Mouse (Mus musculus): ENCODE measurements around the gene Ccdc93. TPM values are rescaled to one million over a fixed set of nuclear protein-coding genes. Genes with fewer than 3 reads are reported as not detected.

Gene Ccdc93
- polyA plus RNA-seq, 1 experiment from 2014 or later: 5.8 TPM

GRCm38 (mm10) chr1:121460077-121460476 lies 29.2 kb downstream of the Ccdc93 start:
- 71% methylated on average over 6 of the region's 6 CpGs for WGBS
- Histone ChIP-seq H3K36me3 (ENCODE audit: control insufficient read depth, insufficient read depth, low read length) (peaks cover 35% of the 10 kb centered on the region), H3K27me3 (replicated peaks; ENCODE audit: control insufficient read depth, insufficient read depth, low read length) (no peaks in the 10 kb centered on the region), H3K9ac (ENCODE audit: low read length) (no peak overlapping the region), H3K4me3 (ENCODE audit: low read depth, low read length) (no peak overlapping the region), H3K4me2 (ENCODE audit: low read length) (no peak overlapping the region), H3K27ac (ENCODE audit: low read depth, low read length) (no peak overlapping the region), H3K9me3 (replicated peaks; ENCODE audit: control insufficient read depth, low read length) (no peaks in the 10 kb centered on the region), H3K4me1 (ENCODE audit: control insufficient read depth, insufficient read depth, low read length) (no peaks in the 10 kb centered on the region)
- DNase-seq (ENCODE audit: low spot score) (no peak), ATAC-seq (no peak)

GRCm38 (mm10) chr1:121461895-121462294 lies 31.0 kb downstream of the Ccdc93 start:
- H3K9ac ChIP-seq (ENCODE audit: low read length): no peak overlapping the region
- H3K27ac ChIP-seq (ENCODE audit: low read depth, low read length): no peak overlapping the region
- H3K9me3 ChIP-seq (replicated peaks; ENCODE audit: control insufficient read depth, low read length): no peaks in the 10 kb centered on the region
- H3K4me1 ChIP-seq (ENCODE audit: control insufficient read depth, insufficient read depth, low read length): no peaks in the 10 kb centered on the region
- ATAC-seq (no peak), DNase-seq (ENCODE audit: low spot score) (no peak)
- 92% methylated on average over 7 of the region's 7 CpGs for WGBS
- H3K36me3 ChIP-seq (ENCODE audit: control insufficient read depth, insufficient read depth, low read length): peaks cover 35% of the 10 kb centered on the region
- no peak overlapping the region for H3K4me2 ChIP-seq (ENCODE audit: low read length)
- no peaks in the 10 kb centered on the region for H3K27me3 ChIP-seq (replicated peaks; ENCODE audit: control insufficient read depth, insufficient read depth, low read length)
- no peak overlapping the region for H3K4me3 ChIP-seq (ENCODE audit: low read depth, low read length)

GRCm38 (mm10) chr1:121462643-121463042 lies 31.8 kb downstream of the Ccdc93 start:
- H3K27ac ChIP-seq (ENCODE audit: low read depth, low read length): no peak overlapping the region

GRCm38 (mm10) chr1:121463806-121464205 lies 33.0 kb downstream of the Ccdc93 start:
- Histone ChIP-seq H3K9me3 (replicated peaks; ENCODE audit: control insufficient read depth, low read length) (no peaks in the 10 kb centered on the region), H3K4me3 (ENCODE audit: low read depth, low read length) (no peak overlapping the region), H3K4me1 (ENCODE audit: control insufficient read depth, insufficient read depth, low read length) (no peaks in the 10 kb centered on the region), H3K9ac (ENCODE audit: low read length) (no peak overlapping the region), H3K4me2 (ENCODE audit: low read length) (no peak overlapping the region), H3K27ac (ENCODE audit: low read depth, low read length) (no peak overlapping the region), H3K27me3 (replicated peaks; ENCODE audit: control insufficient read depth, insufficient read depth, low read length) (no peaks in the 10 kb centered on the region), H3K36me3 (ENCODE audit: control insufficient read depth, insufficient read depth, low read length) (peaks cover 40% of the 10 kb centered on the region)
- no peak for ATAC-seq
- no peak for DNase-seq (ENCODE audit: low spot score)
- WGBS: 88% methylated on average over 7 of the region's 7 CpGs

More at GRCm38 (mm10) chr1:121462643-121463042, 31.8 kb downstream of the Ccdc93 start:
- Histone ChIP-seq H3K36me3 (ENCODE audit: control insufficient read depth, insufficient read depth, low read length) (peaks cover 34% of the 10 kb centered on the region), H3K9ac (ENCODE audit: low read length) (no peak overlapping the region), H3K4me1 (ENCODE audit: control insufficient read depth, insufficient read depth, low read length) (no peaks in the 10 kb centered on the region), H3K4me3 (ENCODE audit: low read depth, low read length) (no peak overlapping the region), H3K27me3 (replicated peaks; ENCODE audit: control insufficient read depth, insufficient read depth, low read length) (no peaks in the 10 kb centered on the region), H3K4me2 (ENCODE audit: low read length) (no peak overlapping the region), H3K9me3 (replicated peaks; ENCODE audit: control insufficient read depth, low read length) (no peaks in the 10 kb centered on the region)
- ATAC-seq (no peak), DNase-seq (ENCODE audit: low spot score) (no peak)
- WGBS: 77% methylated on average over 1 of the region's 1 CpGs

- Histone ChIP-seq H3K9ac (ENCODE audit: low read length) (no peak overlapping the region), H3K27me3 (replicated peaks; ENCODE audit: control insufficient read depth, insufficient read depth, low read length) (no peaks in the 10 kb centered on the region), H3K4me1 (ENCODE audit: control insufficient read depth, insufficient read depth, low read length) (no peaks in the 10 kb centered on the region), H3K9me3 (replicated peaks; ENCODE audit: control insufficient read depth, low read length) (no peaks in the 10 kb centered on the region), H3K36me3 (ENCODE audit: control insufficient read depth, insufficient read depth, low read length) (peaks cover 45% of the 10 kb centered on the region), H3K4me3 (ENCODE audit: low read depth, low read length) (no peak overlapping the region), H3K27ac (ENCODE audit: low read depth, low read length) (no peak overlapping the region), H3K4me2 (ENCODE audit: low read length) (no peak overlapping the region)
- ATAC-seq (no peak), DNase-seq (ENCODE audit: low spot score) (no peak)
- 82% methylated on average over 3 of the region's 3 CpGs for WGBS
These were observed 35.4 kb downstream of the Ccdc93 start for GRCm38 (mm10) chr1:121466276-121466675.

GRCm38 (mm10) chr1:121468271-121468670 lies 37.4 kb downstream of the Ccdc93 start:
- H3K4me3 ChIP-seq (ENCODE audit: low read depth, low read length): no peak overlapping the region
- H3K27me3 ChIP-seq (replicated peaks; ENCODE audit: control insufficient read depth, insufficient read depth, low read length): no peaks in the 10 kb centered on the region
- no peak overlapping the region for H3K4me2 ChIP-seq (ENCODE audit: low read length)
- H3K4me1 ChIP-seq (ENCODE audit: control insufficient read depth, insufficient read depth, low read length): no peaks in the 10 kb centered on the region
- no peaks in the 10 kb centered on the region for H3K9me3 ChIP-seq (replicated peaks; ENCODE audit: control insufficient read depth, low read length)
- H3K27ac ChIP-seq (ENCODE audit: low read depth, low read length): no peak overlapping the region
- DNase-seq (ENCODE audit: low spot score): no peak
- 78% methylated on average over 2 of the region's 2 CpGs for WGBS
- H3K9ac ChIP-seq (ENCODE audit: low read length): no peak overlapping the region
- ATAC-seq: no peak
- H3K36me3 ChIP-seq (ENCODE audit: control insufficient read depth, insufficient read depth, low read length): peaks cover 26% of the 10 kb centered on the region

GRCm38 (mm10) chr1:121471503-121471902 lies 40.7 kb downstream of the Ccdc93 start:
- Histone ChIP-seq H3K36me3 (ENCODE audit: control insufficient read depth, insufficient read depth, low read length) (peaks cover 24% of the 10 kb centered on the region; the same call in 1 of the 2 replicates), H3K9me3 (replicated peaks; ENCODE audit: control insufficient read depth, low read length) (no peaks in the 10 kb centered on the region), H3K9ac (ENCODE audit: low read length) (no peak overlapping the region), H3K4me3 (ENCODE audit: low read depth, low read length) (no peak overlapping the region), H3K4me1 (ENCODE audit: control insufficient read depth, insufficient read depth, low read length) (no peaks in the 10 kb centered on the region), H3K27ac (ENCODE audit: low read depth, low read length) (no peak overlapping the region), H3K4me2 (ENCODE audit: low read length) (no peak overlapping the region), H3K27me3 (replicated peaks; ENCODE audit: control insufficient read depth, insufficient read depth, low read length) (no peaks in the 10 kb centered on the region)
- no peak for DNase-seq (ENCODE audit: low spot score)
- ATAC-seq: no peak
- WGBS: 68% methylated on average over 5 of the region's 5 CpGs

- 95% methylated on average over 5 of the region's 5 CpGs for WGBS
- ATAC-seq: no peak
- Histone ChIP-seq H3K27me3 (replicated peaks; ENCODE audit: control insufficient read depth, insufficient read depth, low read length) (no peaks in the 10 kb centered on the region), H3K27ac (ENCODE audit: low read depth, low read length) (no peak overlapping the region), H3K4me2 (ENCODE audit: low read length) (no peak overlapping the region), H3K4me1 (ENCODE audit: control insufficient read depth, insufficient read depth, low read length) (no peaks in the 10 kb centered on the region), H3K4me3 (ENCODE audit: low read depth, low read length) (no peak overlapping the region), H3K36me3 (ENCODE audit: control insufficient read depth, insufficient read depth, low read length) (peaks cover 55% of the 10 kb centered on the region), H3K9ac (ENCODE audit: low read length) (no peak overlapping the region), H3K9me3 (replicated peaks; ENCODE audit: control insufficient read depth, low read length) (no peaks in the 10 kb centered on the region)
- DNase-seq (ENCODE audit: low spot score): no peak
These were observed 46.9 kb downstream of the Ccdc93 start for GRCm38 (mm10) chr1:121477716-121478115.

- WGBS: 72% methylated on average over 12 of the region's 12 CpGs
- Histone ChIP-seq H3K4me2 (ENCODE audit: low read length) (no peak overlapping the region), H3K27me3 (replicated peaks; ENCODE audit: control insufficient read depth, insufficient read depth, low read length) (no peaks in the 10 kb centered on the region), H3K9me3 (replicated peaks; ENCODE audit: control insufficient read depth, low read length) (no peaks in the 10 kb centered on the region), H3K27ac (ENCODE audit: low read depth, low read length) (peak overlapping the region; percentile 52), H3K9ac (ENCODE audit: low read length) (no peak overlapping the region), H3K4me3 (ENCODE audit: low read depth, low read length) (no peak overlapping the region), H3K4me1 (ENCODE audit: control insufficient read depth, insufficient read depth, low read length) (no peaks in the 10 kb centered on the region), H3K36me3 (ENCODE audit: control insufficient read depth, insufficient read depth, low read length) (peaks cover 60% of the 10 kb centered on the region)
- peak; percentile 67 for ATAC-seq
- DNase-seq (ENCODE audit: low spot score): peak; percentile 58
These were observed 47.6 kb downstream of the Ccdc93 start for GRCm38 (mm10) chr1:121478284-121478980.
